Mouse (Mus musculus): ENCODE measurements around the gene Olfr1425. TPM values are rescaled to one million over a fixed set of nuclear protein-coding genes. Genes with fewer than 3 reads are reported as not detected.
"Not testable (repeated sequence)": the region's sequence is repeated elsewhere in the genome, so short reads cannot be mapped to it uniquely, and the experiment has no call there.

The Olfr1425 gene
- polyA plus RNA-seq, 1 experiment from 2014 or later, result not detected

DNA sequence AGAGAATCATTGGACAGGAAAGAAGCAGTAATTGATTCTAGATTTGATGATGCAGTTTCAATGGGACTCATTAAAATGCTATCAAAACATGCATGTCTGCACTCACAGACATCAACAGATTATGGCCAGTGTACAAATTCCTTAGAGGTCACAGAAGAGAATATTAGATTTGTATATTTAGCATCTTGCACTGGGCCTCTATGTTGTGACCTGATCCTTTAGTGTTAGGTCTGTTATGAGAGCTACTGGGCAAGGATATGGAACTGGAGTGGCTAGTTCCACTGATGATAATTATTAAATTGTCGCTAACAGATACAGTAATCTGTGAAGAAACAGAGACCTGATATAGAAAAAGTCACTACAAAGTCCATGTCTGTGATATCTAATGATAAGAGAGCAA lies 14.4 kb upstream of the Olfr1425 start, which contains the start of gene Olfr1426:
Gene Olfr1426 (minus strand): TSS at position 101 of the 400 bp plus-strand sequence.
- Histone ChIP-seq H3K9ac (ENCODE audit: low read depth, low read length) (no peak within 1 kb of the TSS), H3K4me3 (replicated peaks; ENCODE audit: low read depth, low read length) (no peak within 1 kb of the TSS), H3K4me2 (ENCODE audit: low read length) (no peak within 1 kb of the TSS), H3K27me3 (ENCODE audit: insufficient read depth, low read length) (no peaks in the 10 kb centered on the region), H3K4me1 (replicated peaks; ENCODE audit: insufficient read depth, low read length) (no peaks in the 10 kb centered on the region), H3K9me3 (replicated peaks; ENCODE audit: low read length) (no peaks in the 10 kb centered on the region), H3K27ac (no peak within 1 kb of the TSS), H3K36me3 (ENCODE audit: insufficient read depth, low read length) (no peaks in the 10 kb centered on the region)
- no peak for TF ChIP-seq CTCF (IDR thresholded peaks at IDR 0.05; ENCODE audit: low read depth)
- ATAC-seq (replicated peaks; ENCODE audit: low FRiP score, low read depth) (no peak), DNase-seq (ENCODE audit: low spot score) (no peak)
- 84% methylated on average over 1 of the region's 1 CpGs for WGBS

DNA sequence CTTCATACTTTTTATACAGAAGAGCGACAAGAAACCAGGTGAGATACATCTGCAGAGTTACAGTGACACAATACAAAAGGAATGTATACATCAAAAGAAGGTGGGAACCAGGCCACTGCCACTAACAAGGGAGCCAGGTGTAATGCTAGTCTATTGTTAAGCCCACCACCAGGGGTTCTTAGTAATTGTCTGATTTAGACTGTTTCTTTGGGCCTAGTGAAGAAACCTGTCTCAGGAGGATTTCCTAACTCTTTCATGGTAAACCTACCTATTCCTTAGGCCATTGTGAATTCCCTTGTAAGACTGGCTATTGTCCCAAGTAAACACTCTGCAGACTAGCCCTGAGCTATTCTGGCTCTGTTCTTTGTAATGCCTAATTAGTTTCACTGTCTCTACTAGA lies 8.0 kb downstream of the Olfr1425 start:
- not testable (repeated sequence) for H3K9me3 ChIP-seq (replicated peaks; ENCODE audit: low read length); H3K4me2 ChIP-seq (ENCODE audit: low read length); H3K4me1 ChIP-seq (replicated peaks; ENCODE audit: insufficient read depth, low read length); DNase-seq (ENCODE audit: low spot score); H3K27me3 ChIP-seq (ENCODE audit: insufficient read depth, low read length); H3K27ac ChIP-seq; ATAC-seq (replicated peaks; ENCODE audit: low FRiP score, low read depth); H3K9ac ChIP-seq (ENCODE audit: low read depth, low read length); H3K4me3 ChIP-seq (replicated peaks; ENCODE audit: low read depth, low read length); H3K36me3 ChIP-seq (ENCODE audit: insufficient read depth, low read length)
- 85% methylated on average over 1 of the region's 1 CpGs for WGBS

DNA sequence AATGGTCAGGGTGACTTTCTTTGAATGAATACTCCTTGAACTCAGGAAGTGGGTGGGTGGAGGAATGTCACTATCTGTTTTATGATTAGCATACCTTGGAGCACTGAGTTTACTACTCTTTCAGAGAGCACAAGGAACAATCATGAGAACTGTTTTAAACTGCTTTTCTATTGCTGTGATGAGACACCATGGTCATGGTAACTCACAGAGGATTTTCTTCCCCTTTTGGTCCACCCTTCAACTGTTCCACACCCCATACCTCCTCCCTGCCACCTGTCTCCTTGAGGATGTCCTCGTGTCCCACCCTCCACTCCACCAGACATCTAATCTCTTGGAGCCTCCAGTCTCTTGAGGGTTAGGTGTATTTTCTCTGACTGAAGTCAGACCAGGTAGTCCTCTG lies 9.7 kb downstream of the Olfr1425 start:
- 64% methylated on average over 1 of the region's 1 CpGs for WGBS
- not testable (repeated sequence) for DNase-seq (ENCODE audit: low spot score); H3K27me3 ChIP-seq (ENCODE audit: insufficient read depth, low read length); H3K36me3 ChIP-seq (ENCODE audit: insufficient read depth, low read length); H3K9ac ChIP-seq (ENCODE audit: low read depth, low read length); ATAC-seq (replicated peaks; ENCODE audit: low FRiP score, low read depth); H3K4me1 ChIP-seq (replicated peaks; ENCODE audit: insufficient read depth, low read length); H3K27ac ChIP-seq; H3K4me3 ChIP-seq (replicated peaks; ENCODE audit: low read depth, low read length); H3K9me3 ChIP-seq (replicated peaks; ENCODE audit: low read length); H3K4me2 ChIP-seq (ENCODE audit: low read length)

DNA sequence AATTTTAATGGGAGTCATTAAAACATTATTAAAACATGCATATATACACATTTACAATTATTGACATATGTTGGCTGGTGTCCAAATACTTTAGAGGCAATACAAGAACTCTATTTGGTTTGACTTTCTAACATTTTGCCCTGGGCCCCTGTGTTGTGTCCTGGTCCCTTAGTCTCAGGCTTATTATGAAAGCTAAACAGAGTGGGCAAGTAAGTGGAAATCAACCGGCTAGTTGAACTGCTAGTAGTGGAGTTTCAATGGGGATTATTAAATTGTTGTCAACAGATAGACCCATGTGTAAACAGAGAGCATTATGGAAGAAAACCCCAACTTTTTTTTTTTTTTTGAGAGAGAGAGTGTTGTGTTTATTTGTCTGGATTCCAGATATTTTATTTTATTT lies 14.9 kb downstream of the Olfr1425 start, which contains the start of gene Olfr1424:
Gene Olfr1424 (minus strand): TSS at position 101 of the 400 bp plus-strand sequence.
- H3K4me1 ChIP-seq (replicated peaks; ENCODE audit: insufficient read depth, low read length); H3K4me3 ChIP-seq (replicated peaks; ENCODE audit: low read depth, low read length); H3K9me3 ChIP-seq (replicated peaks; ENCODE audit: low read length); H3K27ac ChIP-seq; H3K9ac ChIP-seq (ENCODE audit: low read depth, low read length); H3K4me2 ChIP-seq (ENCODE audit: low read length); H3K27me3 ChIP-seq (ENCODE audit: insufficient read depth, low read length); H3K36me3 ChIP-seq (ENCODE audit: insufficient read depth, low read length); DNase-seq (ENCODE audit: low spot score); ATAC-seq (replicated peaks; ENCODE audit: low FRiP score, low read depth): not testable (repeated sequence)
- 89% methylated on average over 1 of the region's 1 CpGs for WGBS

DNA sequence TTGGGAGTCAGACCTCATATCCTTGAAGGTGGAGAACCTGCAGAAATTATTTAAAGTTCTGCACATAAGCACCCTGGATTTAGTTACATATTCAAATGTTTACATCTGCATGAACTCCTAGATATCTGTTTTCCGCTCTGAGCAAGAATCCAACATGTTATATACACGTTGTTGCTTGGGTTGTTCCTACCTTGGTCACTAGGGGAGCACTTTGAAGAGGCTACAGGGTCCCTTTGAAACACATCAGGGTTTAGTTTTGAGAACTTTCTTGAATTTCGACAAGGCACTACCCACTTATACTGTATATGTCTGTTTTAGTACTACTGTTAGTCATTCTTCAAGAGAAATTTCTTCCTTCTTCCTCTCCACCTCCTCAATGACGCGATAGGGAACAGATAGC lies 34.4 kb downstream of the Olfr1425 start:
- Histone ChIP-seq H3K4me2 (ENCODE audit: low read length) (no peak overlapping the region), H3K27ac (no peak overlapping the region), H3K36me3 (ENCODE audit: insufficient read depth, low read length) (no peaks in the 10 kb centered on the region), H3K9ac (ENCODE audit: low read depth, low read length) (no peak overlapping the region), H3K9me3 (replicated peaks; ENCODE audit: low read length) (no peaks in the 10 kb centered on the region), H3K4me1 (replicated peaks; ENCODE audit: insufficient read depth, low read length) (no peaks in the 10 kb centered on the region), H3K27me3 (ENCODE audit: insufficient read depth, low read length) (no peaks in the 10 kb centered on the region), H3K4me3 (replicated peaks; ENCODE audit: low read depth, low read length) (no peak overlapping the region)
- no peak for TF ChIP-seq CTCF (IDR thresholded peaks at IDR 0.05; ENCODE audit: low read depth)
- DNase-seq (ENCODE audit: low spot score) (no peak), ATAC-seq (replicated peaks; ENCODE audit: low FRiP score, low read depth) (no peak)
- WGBS, result 91% methylated on average over 5 of the region's 5 CpGs

DNA sequence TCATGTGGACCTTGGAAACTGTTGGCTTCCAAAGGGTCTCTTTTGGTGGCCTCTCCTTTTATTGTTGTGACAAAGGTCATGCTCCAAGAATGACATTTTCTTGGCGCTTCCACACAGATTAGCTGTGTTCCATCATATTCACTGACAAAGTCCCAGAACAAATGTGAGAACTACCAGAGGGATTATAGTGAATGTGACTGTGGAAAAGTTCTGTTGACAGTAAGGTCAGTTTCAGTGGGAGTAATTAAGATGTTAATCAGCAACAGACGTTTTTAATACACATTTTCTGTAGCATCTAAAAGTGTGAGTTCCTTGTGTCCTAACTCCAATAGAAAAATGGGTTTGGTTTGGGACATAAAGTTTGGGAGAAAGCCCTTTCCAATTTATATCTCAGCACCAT lies 36.3 kb downstream of the Olfr1425 start, which contains the start of gene Olfr1423:
Gene Olfr1423 (minus strand): TSS at position 101 of the 400 bp plus-strand sequence.
- Histone ChIP-seq H3K4me1 (replicated peaks; ENCODE audit: insufficient read depth, low read length) (no peaks in the 10 kb centered on the region), H3K36me3 (ENCODE audit: insufficient read depth, low read length) (no peaks in the 10 kb centered on the region), H3K9ac (ENCODE audit: low read depth, low read length) (no peak within 1 kb of the TSS), H3K9me3 (replicated peaks; ENCODE audit: low read length) (no peaks in the 10 kb centered on the region), H3K27ac (no peak within 1 kb of the TSS), H3K27me3 (ENCODE audit: insufficient read depth, low read length) (no peaks in the 10 kb centered on the region), H3K4me3 (replicated peaks; ENCODE audit: low read depth, low read length) (no peak within 1 kb of the TSS), H3K4me2 (ENCODE audit: low read length) (no peak within 1 kb of the TSS)
- ATAC-seq (replicated peaks; ENCODE audit: low FRiP score, low read depth) (no peak), DNase-seq (ENCODE audit: low spot score) (no peak)
- WGBS, result 55% methylated on average over 2 of the region's 2 CpGs
- no peak for TF ChIP-seq CTCF (IDR thresholded peaks at IDR 0.05; ENCODE audit: low read depth)

DNA sequence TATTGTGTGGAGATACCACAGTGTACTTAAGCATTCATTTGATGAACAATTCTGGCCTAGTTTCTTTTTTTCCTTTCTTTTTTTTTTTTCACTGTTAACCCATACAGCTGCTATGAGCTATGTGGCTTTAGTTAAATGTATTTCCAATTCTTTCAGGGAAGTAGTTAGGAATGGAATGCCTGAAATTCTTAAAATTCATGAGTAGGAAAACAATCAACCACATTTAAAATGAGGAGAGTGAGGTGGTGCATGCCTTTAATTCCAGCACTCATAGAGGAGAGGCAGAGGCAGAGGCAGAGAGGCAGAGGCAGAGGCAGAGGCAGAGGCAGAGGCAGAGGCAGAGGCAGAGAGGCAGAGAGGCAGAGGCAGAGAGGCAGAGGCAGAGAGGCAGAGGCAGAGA lies 39.8 kb downstream of the Olfr1425 start:
- Histone ChIP-seq H3K9ac (ENCODE audit: low read depth, low read length) (no peak overlapping the region), H3K27ac (no peak overlapping the region), H3K27me3 (ENCODE audit: insufficient read depth, low read length) (no peaks in the 10 kb centered on the region), H3K4me1 (replicated peaks; ENCODE audit: insufficient read depth, low read length) (no peaks in the 10 kb centered on the region), H3K4me2 (ENCODE audit: low read length) (no peak overlapping the region), H3K36me3 (ENCODE audit: insufficient read depth, low read length) (no peaks in the 10 kb centered on the region), H3K4me3 (replicated peaks; ENCODE audit: low read depth, low read length) (no peak overlapping the region), H3K9me3 (replicated peaks; ENCODE audit: low read length) (no peaks in the 10 kb centered on the region)
- TF ChIP-seq CTCF (IDR thresholded peaks at IDR 0.05; ENCODE audit: low read depth), result no peak
- ATAC-seq (replicated peaks; ENCODE audit: low FRiP score, low read depth) (no peak), DNase-seq (ENCODE audit: low spot score) (peak; percentile 10)
